Mouse (Mus musculus) forebrain, postnatal 0 days (tissue): ENCODE measurements around the gene Arrdc5. TPM values are rescaled to one million over a fixed set of nuclear protein-coding genes. Genes with fewer than 3 reads are reported as not detected.

Experiments
- ATAC-seq: fragments of 200-750 bp; cut with Nextera tagmentation; 2 replicates; pipeline ENCODE4 v1.8.0; 2017; ENCODE audit warnings: mild to moderate bottlenecking, moderate library complexity
- DNase-seq: peaks from one replicate; pipeline ENCODE4 v3.0.0-alpha.2; 2015
- H3K27ac ChIP-seq: fragments of 300-500 bp; sonication (generic); 2 replicates; pipeline ENCODE4 v1.5.1; 2014; ENCODE audit warnings: low read depth, mild to moderate bottlenecking, antibody characterized with exemption, low read length, moderate library complexity, mixed read lengths
- H3K27me3 ChIP-seq: fragments of 300-500 bp; sonication (generic); 2 replicates; pipeline ENCODE4 v1.6.1; 2014; ENCODE audit warnings: mild to moderate bottlenecking, low read length, mixed read lengths; ENCODE audit not compliant: insufficient read depth
- H3K36me3 ChIP-seq: fragments of 300-500 bp; sonication (generic); 2 replicates; pipeline ENCODE4 v1.6.1; 2014; ENCODE audit warnings: mild to moderate bottlenecking, moderate library complexity; ENCODE audit not compliant: insufficient read depth
- H3K4me1 ChIP-seq: fragments of 300-500 bp; sonication (generic); 2 replicates; pipeline ENCODE4 v1.6.1; 2014; ENCODE audit warnings: antibody characterized with exemption; ENCODE audit not compliant: insufficient read depth
- H3K4me2 ChIP-seq: fragments of 300-500 bp; sonication (generic); 2 replicates; pipeline ENCODE4 v1.6.1; 2014; ENCODE audit warnings: low read depth, mild to moderate bottlenecking, moderate library complexity
- H3K4me3 ChIP-seq: fragments of 300-500 bp; sonication (generic); 2 replicates; pipeline ENCODE4 v1.5.1; 2014; ENCODE audit warnings: low read depth, low read length, mixed read lengths
- H3K9ac ChIP-seq: fragments of 300-500 bp; sonication (generic); 2 replicates; pipeline ENCODE4 v1.6.1; 2014; ENCODE audit warnings: mild to moderate bottlenecking
- H3K9me3 ChIP-seq: fragments of 300-500 bp; sonication (generic); 2 replicates; pipeline ENCODE4 v1.6.1; 2016; ENCODE audit warnings: low read length
- CTCF ChIP-seq: sonication (generic); IDR thresholded peaks from 2 replicates; pipeline ENCODE4 v1.5.1; 2016; ENCODE audit warnings: antibody characterized with exemption, control low read depth, low read depth
- WGBS: fragments of 180-500 bp; shearing (Covaris S2); extraction: QIAGEN DNeasy Blood & Tissue Kit; methylation state at CpG from one replicate; pipeline ENCODE4 v1.1.7; 2014; 5-methylcytosine and 5-hydroxymethylcytosine counted together
- polyA plus RNA-seq: library from polyadenylated mRNA; unstranded; fragments of >200 nt; fragmentation: Nextera tagmentation; extraction: Ambion mirVana; gene quantifications from 2 replicates; pipeline ENCODE4 v1.2.1, GENCODE M21; 2015
- total RNA-seq: library from RNA; depleted of rRNA; stranded (reverse); fragments of >200 nt; gene quantifications from 2 replicates; pipeline ENCODE4 v1.2.3, GENCODE M21; 2014; rRNA removed

Gene Arrdc5
- total RNA-seq (not detected in 2 replicates), polyA plus RNA-seq (not detected in 2 replicates)

GRCm38 (mm10) chr17:56300186-56300585 lies at the start of gene Arrdc5:
Arrdc5 (minus strand) TSS chr17:56300286.
- DNase-seq (no peak), ATAC-seq (no peak)
- Histone ChIP-seq H3K36me3 (no peaks in the 10 kb centered on the region), H3K9me3 (no peaks in the 10 kb centered on the region), H3K9ac (no peak within 1 kb of the TSS), H3K4me2 (no peak within 1 kb of the TSS), H3K27me3 (no peaks in the 10 kb centered on the region), H3K4me3 (no peak within 1 kb of the TSS), H3K4me1 (peaks cover 7% of the 10 kb centered on the region; the same call in 1 of the 2 replicates), H3K27ac (no peak within 1 kb of the TSS)
- no peak for TF ChIP-seq CTCF
- WGBS, result 91% methylated on average over 9 of the region's 9 CpGs

GRCm38 (mm10) chr17:56348586-56348985 lies 48.5 kb upstream of the Arrdc5 start:
- Histone ChIP-seq H3K4me1 (no peaks in the 10 kb centered on the region), H3K27ac (no peak overlapping the region), H3K36me3 (peaks cover 26% of the 10 kb centered on the region), H3K9ac (no peak overlapping the region), H3K4me3 (no peak overlapping the region), H3K9me3 (no peaks in the 10 kb centered on the region), H3K4me2 (no peak overlapping the region), H3K27me3 (no peaks in the 10 kb centered on the region)
- ATAC-seq, result no peak
- no peak for TF ChIP-seq CTCF
- DNase-seq, result no peak

DNA sequence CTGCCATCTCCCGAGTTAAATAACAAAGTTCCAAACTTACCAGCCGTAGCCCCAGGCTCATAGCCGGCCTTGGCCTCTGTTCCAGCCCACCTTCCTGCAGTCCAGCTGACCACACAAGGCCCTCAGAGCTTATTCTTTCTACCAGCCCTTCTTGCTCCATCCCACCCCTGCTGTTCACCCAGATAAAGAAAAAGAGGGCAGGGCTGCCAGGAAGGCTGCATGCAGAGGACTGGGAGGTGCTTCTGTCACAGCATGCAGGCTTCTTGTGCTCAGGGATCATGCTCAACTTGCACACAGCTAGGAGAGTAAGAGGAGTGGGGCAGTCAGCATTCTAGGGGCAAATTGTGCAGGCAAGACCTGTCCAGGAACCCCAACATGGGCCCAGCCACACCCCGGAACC lies 48.0 kb upstream of the Arrdc5 start:
- no peak for TF ChIP-seq CTCF
- 73% methylated on average over 4 of the region's 4 CpGs for WGBS
- no peak for DNase-seq

DNA sequence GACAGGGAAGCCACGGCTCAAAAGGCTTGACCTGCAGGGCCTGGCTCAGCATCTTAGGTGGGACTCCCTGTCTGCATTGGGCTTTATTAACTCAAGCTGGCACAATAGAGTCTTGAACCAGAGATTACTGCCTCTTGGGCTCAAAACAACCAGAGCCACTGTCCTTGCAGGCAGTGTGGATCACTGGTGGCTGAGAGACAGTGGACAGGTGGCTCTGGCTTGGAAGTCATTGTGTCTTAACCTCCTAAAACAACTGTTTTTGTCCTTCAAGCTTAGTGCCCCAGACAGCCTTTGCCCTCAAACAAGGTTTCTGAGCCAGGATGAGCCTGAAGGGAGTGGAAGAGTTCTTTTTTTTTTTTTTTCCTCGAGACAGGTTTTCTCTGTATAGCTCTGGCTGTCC lies 45.3 kb upstream of the Arrdc5 start:
- H3K4me2 ChIP-seq, result no peak overlapping the region
- WGBS, result 91% methylated on average over 2 of the region's 2 CpGs
- H3K36me3 ChIP-seq, result peaks cover 6% of the 10 kb centered on the region; the same call in 1 of the 2 replicates
- H3K4me3 ChIP-seq, result no peak overlapping the region
- ATAC-seq, result no peak
- H3K9ac ChIP-seq, result no peak overlapping the region
- no peaks in the 10 kb centered on the region for H3K4me1 ChIP-seq
- H3K27ac ChIP-seq, result no peak overlapping the region
- no peaks in the 10 kb centered on the region for H3K9me3 ChIP-seq
- no peaks in the 10 kb centered on the region for H3K27me3 ChIP-seq
- TF ChIP-seq CTCF, result no peak
- no peak for DNase-seq

More for the DNA sequence above, 48.0 kb upstream of the Arrdc5 start:
- Histone ChIP-seq H3K4me1 (no peaks in the 10 kb centered on the region), H3K4me3 (no peak overlapping the region), H3K9ac (no peak overlapping the region), H3K27ac (no peak overlapping the region), H3K4me2 (no peak overlapping the region), H3K36me3 (peaks cover 21% of the 10 kb centered on the region), H3K27me3 (no peaks in the 10 kb centered on the region), H3K9me3 (no peaks in the 10 kb centered on the region)
- no peak for ATAC-seq

DNA sequence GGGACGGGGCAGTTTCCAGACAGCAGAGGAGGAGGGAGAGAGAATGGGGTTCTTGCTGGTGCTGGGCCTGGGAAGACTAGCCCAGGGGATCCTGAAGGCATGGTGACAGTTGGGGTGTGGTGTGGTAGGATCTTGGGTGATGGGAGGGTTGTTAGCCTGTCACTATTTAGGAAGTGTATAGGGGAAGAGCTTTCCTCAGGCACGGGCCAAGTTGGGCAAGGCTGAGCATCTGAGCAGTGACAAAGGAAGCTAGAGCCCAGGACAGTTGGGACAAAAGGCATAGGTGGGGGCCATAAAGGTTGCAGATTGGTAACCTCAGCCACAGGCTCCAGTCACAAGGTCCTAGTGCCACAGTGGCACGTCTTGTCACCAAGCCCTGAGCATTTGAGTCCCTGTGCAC lies 43.4 kb upstream of the Arrdc5 start:
- WGBS, result 82% methylated on average over 3 of the region's 3 CpGs

GRCm38 (mm10) chr17:56340717-56341116 lies 40.6 kb upstream of the Arrdc5 start:
- Histone ChIP-seq H3K9ac (no peak overlapping the region), H3K27ac (no peak overlapping the region), H3K4me2 (no peak overlapping the region), H3K36me3 (peaks cover 6% of the 10 kb centered on the region; the same call in 1 of the 2 replicates), H3K4me1 (no peaks in the 10 kb centered on the region), H3K27me3 (no peaks in the 10 kb centered on the region), H3K4me3 (no peak overlapping the region), H3K9me3 (no peaks in the 10 kb centered on the region)
- TF ChIP-seq CTCF, result no peak
- no peak for ATAC-seq
- no peak for DNase-seq

More for the DNA sequence above, 43.4 kb upstream of the Arrdc5 start:
- Histone ChIP-seq H3K9me3 (no peaks in the 10 kb centered on the region), H3K36me3 (peaks cover 6% of the 10 kb centered on the region; the same call in 1 of the 2 replicates), H3K4me2 (no peak overlapping the region), H3K4me1 (no peaks in the 10 kb centered on the region), H3K4me3 (no peak overlapping the region), H3K27ac (no peak overlapping the region), H3K27me3 (no peaks in the 10 kb centered on the region), H3K9ac (no peak overlapping the region)
- ATAC-seq, result no peak
- no peak for DNase-seq
- TF ChIP-seq CTCF, result no peak

- no peak overlapping the region for H3K4me3 ChIP-seq
- peak; percentile 40; the same call in 1 of the 2 replicates for TF ChIP-seq CTCF
- ATAC-seq (no peak), DNase-seq (no peak)
- H3K4me1 ChIP-seq, result no peaks in the 10 kb centered on the region
- H3K9me3 ChIP-seq, result no peaks in the 10 kb centered on the region
- no peaks in the 10 kb centered on the region for H3K27me3 ChIP-seq
- H3K9ac ChIP-seq, result no peak overlapping the region
- 53% methylated on average over 4 of the region's 4 CpGs for WGBS
- no peak overlapping the region for H3K4me2 ChIP-seq
- H3K36me3 ChIP-seq, result no peaks in the 10 kb centered on the region
- H3K27ac ChIP-seq, result no peak overlapping the region
Measured at GRCm38 (mm10) chr17:56338909-56339308, 38.8 kb upstream of the Arrdc5 start.

DNA sequence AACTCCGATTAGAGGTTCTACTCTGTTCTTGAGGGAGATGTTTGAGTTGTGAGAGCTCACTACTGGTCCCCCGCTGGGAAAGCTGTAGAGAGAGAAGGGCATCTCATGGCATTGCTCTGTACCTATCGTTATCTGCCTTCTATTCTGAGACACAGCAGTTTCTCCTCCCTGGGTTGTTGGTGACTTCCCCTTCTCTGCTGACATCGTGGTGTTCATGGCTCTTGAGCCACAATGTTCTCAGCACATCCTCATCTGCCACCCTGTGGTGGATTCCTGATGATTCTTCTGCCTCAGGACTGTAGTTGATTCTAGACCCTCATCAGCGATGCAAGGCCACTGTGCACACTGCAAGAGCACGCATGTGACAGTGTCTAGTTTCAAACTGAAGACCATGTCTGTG lies 37.7 kb upstream of the Arrdc5 start:
- ATAC-seq (no peak), DNase-seq (no peak)
- H3K36me3 ChIP-seq, result no peaks in the 10 kb centered on the region
- TF ChIP-seq CTCF, result no peak
- no peaks in the 10 kb centered on the region for H3K4me1 ChIP-seq
- H3K9me3 ChIP-seq, result no peaks in the 10 kb centered on the region
- H3K4me2 ChIP-seq, result no peak overlapping the region
- no peak overlapping the region for H3K4me3 ChIP-seq
- H3K27me3 ChIP-seq, result no peaks in the 10 kb centered on the region
- WGBS, result 87% methylated on average over 6 of the region's 6 CpGs
- no peak overlapping the region for H3K9ac ChIP-seq
- no peak overlapping the region for H3K27ac ChIP-seq
